Mouse (Mus musculus) adipocyte (in vitro differentiated cells): Measurements from ENCODE around the gene Bola1.
"Not testable (repeated sequence)": the region's sequence is repeated elsewhere in the genome, so short reads cannot be mapped to it uniquely, and the experiment has no call there.

ENCODE experiments used
- DNase-seq: peaks from one replicate; pipeline ENCODE4 v3.0.0-alpha.2; 2016; ENCODE audit warnings: low spot score

The Bola1 gene

DNA sequence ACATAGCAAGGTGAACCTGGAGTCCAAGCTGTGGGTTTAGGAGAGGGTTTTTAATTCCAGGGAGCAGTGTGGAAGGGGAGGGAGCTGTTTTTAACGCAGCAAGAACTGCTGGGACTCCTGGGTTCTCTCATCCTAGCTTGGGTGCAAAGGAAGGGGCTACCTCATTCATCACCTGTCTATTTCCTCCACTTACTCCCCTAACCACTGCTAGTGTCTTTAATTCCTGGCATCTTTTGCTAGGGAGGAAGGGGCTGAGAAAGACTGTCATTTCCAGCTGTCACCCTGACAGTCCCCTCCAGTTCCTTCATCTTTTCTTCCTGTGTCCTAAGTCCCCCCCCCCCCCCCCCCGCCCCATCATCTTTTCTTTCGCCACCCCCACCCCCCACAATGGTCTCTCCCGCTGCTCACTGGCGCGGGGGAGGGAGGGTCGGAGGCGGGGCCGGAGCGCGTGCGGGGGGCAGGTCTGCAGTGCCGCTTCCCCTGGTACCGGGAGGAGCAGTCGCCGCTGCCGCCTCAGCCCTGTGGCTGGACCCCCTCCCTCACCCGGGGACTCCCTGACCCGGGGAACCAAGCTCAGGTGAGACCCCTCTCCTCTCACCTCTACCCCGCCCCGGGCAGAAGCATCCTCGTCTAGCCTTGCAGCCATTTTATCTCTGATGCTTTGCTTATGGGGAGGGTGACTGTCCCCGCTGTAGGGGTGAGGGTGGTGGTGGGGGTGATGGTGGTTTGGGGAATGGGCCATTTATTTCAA is 38.6 kb downstream of the Bola1 start, which contains the start of gene Sv2a:
Gene Sv2a (plus strand): TSS at position 425 of the 751 bp plus-strand sequence.
- DNase-seq: no peak

DNA sequence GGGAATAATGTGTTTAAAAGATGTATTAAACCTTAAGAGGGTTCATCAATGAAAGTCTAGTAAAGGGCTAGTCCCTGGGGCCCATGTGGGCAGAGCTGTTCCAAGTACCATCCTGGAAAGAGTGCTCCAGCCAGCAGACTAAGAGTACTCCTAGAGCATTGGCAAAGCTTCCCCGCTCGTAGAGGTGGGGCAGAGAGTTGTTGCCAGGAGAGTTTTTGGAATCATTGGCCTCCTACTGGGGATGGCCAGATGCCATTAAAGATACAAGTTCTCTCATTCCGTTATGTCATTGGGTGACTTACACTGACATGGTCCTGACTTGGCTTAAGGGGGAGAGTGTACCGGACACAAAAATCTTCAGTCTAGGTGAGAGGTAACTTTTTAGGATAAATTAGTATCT is 40.0 kb downstream of the Bola1 start:
- peak; percentile 84 for DNase-seq

DNA sequence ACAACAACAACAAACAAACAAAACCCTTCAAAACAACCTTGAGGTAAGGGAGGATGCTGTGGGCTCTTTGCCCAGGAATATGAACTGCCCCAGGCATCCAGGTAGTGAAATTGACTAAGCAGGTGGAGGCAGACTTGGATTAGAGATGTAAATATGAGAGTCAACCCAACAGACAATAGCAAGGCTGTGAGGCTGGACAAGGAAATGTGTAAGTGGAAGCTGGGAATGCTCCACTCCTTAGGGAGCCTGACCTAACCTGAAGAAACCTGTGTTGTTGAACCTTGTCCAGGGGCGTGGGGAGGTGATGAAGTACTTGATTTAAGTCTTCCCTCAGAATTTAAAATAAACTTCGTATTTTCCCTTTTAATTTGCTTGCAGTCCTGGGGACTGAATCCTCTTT is 40.6 kb downstream of the Bola1 start:
- DNase-seq: no peak

DNA sequence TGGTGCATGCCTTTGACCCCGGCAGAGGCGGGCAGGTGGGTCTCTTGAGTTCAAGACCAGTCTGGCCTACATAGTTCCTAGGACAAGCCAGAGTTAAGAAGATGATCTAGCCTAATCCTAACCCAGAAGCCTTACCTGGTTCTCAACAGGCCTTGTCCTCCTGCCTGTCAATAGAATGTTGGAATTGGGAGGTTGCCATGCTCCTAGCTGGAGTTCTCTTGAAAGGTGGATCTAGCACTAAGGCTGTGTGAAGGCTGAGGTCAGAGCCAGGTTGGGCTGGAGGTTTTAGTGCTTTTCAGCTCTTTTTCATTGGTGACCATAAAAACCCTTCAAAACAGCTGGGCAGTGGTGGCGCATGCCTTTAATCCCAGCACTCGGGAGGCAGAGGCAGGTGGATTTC is 41.1 kb downstream of the Bola1 start:
- DNase-seq: no peak

DNA sequence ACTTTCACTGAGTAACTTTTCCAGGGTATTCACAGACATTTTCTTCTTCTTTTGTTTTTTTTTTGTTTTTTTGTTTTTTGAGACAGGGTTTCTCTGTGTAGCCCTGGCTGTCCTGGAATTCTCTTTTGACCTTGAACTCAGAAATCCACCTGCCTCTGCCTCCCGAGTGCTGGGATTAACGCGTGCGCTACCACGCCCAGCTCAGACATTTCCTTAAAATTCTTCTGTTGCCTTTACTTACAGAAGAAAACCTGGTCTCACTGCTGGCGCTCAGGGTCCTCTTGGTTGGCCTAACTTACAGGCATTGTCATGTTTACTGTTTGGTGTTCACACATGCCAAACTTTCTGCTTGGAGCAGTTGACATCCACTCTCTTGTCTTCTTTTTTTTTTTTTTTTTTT is 44.3 kb downstream of the Bola1 start:
- no peak for DNase-seq

DNA sequence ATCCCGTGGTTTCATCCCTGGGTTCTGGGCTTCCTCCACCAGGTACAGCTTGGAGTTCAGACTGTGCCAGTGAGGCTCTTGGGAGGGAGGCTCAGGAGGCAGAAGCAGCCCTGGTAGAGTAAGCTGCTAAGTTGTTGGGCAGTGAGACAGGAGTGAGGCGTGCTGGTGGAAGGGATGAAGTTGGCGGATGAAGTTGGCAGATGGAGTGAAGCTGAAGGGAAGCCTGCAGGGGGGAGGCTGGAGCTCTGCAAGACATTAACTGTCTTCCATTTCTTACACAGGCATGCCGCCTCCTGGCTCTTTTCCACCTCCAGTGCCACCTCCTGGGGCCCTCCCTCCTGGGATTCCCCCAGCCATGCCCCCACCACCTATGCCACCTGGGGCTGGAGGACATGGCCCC is 45.5 kb downstream of the Bola1 start:
- DNase-seq: not testable (repeated sequence)

DNA sequence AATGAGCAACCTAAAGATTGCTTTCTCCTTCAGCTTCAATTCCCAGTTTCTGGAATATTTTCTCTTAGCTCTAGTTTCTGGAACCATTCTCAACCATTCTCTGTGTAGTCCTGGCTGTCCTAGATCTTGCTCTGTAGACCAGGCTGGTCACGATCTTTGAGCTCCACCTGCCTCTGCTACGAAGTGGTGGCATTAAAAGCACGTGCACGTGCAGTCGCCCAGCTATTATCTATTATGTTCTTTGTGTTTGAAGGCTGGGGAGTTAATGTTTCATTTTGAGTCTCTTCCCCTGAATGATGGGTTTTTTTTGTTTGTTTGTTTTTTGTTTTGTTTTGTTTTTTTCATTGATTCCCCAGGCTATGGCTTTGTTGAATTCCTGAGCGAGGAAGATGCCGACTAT is 46.3 kb downstream of the Bola1 start:
- no peak for DNase-seq

DNA sequence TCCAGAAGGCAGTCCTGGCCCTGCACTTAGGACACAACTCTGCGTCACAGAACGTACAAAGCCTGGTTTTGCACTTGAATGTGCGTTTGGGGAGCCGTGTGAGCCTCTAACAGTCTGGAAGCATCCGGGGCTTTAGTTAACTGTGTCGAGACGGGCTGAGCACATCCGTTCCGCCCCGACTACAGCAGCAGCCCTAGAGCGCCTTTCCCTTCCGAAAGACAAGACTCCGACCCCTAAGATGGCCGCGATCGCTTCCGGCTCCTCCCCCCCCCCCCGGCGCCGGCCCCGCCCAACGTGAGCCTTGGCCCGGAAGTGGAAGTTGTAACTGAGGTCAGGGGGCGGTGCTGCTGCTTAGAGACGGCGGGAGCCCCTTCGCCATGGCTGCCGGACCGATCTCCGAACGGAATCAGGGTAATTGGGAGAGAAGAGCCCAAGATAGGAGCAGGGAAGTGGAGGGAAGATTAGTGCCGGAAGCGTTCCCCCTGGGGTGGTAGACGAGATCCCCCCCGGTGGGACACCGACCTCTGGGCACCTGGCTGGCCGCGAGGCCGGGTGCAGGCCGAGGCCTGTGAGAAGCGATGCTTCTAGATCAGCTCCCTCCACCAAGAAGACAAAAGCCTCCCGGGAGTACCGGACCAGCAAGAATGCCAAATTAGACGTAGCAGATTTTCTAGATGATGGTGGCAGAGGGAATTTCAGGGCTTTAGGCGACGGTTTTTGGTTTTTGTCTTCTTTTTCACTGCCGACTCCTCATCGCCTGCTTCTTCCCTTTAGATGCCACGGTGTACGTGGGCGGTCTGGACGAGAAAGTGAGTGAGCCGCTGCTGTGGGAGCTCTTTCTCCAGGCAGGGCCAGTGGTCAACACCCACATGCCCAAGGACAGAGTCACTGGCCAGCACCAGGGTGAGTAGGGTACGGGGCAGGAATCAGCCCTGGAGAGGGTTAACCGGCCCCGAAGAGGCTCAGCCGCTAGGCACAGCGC is 47.0 kb downstream of the Bola1 start, which contains the start of gene Sf3b4:
Gene Sf3b4 (plus strand): TSS at position 136 of the 982 bp plus-strand sequence.
- DNase-seq: peak; percentile 91

DNA sequence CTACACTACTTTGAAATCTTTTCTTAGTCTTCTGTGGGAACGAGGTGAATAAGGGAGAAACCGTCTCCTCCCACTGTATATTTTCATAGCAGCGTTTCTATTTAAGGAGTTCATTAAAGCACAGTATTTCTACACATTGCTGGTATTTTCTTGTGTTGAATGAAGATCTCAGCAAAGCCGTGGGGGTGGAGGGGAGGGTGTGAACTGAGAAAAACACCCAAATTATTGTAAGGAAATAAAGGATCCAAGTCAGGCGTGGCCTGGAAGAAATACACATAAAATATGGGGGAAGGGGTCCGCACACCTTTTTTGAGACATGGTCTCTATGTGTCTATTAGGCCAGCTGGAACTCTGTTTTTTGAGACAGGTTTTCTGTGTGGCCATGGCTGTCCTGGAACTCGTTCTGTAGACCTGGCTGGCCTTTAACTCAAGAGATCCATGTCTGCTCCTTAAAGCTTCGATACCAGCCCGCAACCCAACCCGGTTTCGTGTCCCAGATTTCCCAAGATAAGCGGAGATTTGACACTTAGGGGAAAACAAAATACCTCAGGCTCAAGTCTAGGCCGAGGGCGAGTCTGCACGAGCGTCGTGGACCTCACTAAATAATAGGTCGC is 47.8 kb downstream of the Bola1 start:
- DNase-seq: no peak

DNA sequence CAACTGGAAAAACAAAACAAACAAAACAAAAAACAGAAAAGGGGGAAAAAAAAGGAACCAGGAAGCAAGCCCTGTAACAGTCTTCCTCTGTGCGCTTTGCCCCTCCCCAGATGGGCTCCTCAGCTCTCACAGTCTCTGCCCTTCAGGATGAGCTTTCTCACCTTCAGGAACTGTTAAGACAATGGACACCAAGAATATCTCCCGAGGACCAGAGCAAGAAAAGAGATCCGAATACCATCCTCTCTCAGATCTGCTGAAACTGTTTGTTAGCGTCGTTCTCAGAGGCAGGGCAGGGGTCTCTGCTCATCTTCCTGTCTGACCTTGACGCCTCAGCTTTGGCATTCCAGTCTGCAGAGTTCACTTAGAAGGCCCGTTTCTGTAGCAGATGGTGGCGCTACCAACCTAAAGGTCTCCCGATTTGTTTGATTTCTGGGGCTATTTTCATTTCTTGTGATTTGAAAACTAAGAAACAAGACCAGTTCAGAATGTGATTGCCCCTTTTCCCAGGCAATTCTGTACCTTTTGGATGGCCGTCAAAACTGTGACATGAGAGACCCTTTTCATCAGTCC is 48.4 kb downstream of the Bola1 start:
- DNase-seq: peak; percentile 16

DNA sequence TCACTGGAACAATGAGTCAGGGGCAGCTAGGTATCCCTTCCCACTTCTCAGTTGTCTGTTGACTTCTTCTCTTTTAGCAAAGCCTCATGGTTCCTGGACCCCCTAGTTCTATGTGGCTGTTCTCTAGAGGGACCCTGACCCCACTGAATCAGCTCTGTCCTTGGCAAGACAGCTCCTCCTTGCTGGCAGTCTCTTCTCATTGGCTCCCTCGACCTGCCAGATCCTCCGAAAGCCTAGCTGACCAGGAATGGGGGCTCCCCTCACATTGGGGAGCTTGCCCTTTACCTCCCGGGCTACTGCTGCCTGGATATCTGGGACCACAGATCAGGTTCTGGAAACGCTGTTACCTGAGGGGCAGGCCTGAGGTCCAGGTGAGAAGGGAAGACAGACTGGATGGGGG is 49.2 kb downstream of the Bola1 start:
- no peak for DNase-seq

DNA sequence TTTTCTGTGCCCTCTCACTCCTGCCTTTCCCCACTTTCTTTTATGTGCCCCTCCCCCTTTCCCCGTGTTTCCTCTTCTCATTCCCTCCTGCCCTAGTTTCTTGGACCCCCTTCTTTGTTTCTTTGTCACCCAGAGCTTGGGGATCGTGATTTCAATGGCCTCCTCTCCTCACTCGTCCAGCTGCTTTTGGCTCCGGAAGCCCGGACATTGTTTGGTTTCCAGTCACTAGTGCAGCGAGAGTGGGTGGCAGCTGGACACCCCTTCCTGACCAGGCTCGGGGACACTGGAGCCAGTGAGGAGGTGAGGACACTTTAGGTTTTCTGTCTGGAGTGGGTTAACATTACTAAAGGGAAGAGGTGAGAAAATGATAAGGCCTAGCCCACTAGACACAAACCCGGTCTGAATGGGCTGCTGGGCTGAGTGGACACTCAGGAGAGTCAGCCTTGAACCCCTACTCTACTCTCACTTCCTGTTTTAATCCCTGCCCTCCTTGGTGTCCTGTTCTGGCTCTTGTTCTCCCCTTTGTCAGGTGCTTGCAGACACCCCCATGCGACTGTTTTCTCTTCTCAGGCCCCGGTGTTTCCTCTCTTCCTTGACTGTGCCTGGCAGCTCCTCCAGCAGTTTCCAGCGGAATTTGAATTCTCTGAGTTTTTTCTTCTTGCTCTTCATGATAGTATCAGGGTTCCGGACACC is 50.9 kb downstream of the Bola1 start:
- no peak for DNase-seq

DNA sequence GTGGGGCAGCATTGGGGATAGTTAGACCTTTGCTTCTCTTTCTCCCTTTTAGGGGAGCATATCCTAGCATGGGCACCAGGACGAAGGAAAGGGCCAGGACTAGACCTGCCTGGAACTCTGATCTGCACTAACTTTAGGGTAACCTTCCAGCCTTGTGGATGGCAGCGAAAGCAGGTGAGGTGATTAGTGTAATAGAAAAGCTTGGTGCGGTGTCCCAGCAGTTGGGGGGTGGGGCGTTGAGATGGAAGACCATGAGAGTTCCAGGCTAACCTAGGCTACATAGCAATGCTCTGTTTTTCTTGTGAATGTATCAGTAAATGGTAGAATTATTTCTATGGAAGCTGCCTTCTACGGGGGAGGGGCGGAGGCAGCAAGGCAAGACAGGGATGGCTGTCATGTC is 56.5 kb downstream of the Bola1 start:
- no peak for DNase-seq

DNA sequence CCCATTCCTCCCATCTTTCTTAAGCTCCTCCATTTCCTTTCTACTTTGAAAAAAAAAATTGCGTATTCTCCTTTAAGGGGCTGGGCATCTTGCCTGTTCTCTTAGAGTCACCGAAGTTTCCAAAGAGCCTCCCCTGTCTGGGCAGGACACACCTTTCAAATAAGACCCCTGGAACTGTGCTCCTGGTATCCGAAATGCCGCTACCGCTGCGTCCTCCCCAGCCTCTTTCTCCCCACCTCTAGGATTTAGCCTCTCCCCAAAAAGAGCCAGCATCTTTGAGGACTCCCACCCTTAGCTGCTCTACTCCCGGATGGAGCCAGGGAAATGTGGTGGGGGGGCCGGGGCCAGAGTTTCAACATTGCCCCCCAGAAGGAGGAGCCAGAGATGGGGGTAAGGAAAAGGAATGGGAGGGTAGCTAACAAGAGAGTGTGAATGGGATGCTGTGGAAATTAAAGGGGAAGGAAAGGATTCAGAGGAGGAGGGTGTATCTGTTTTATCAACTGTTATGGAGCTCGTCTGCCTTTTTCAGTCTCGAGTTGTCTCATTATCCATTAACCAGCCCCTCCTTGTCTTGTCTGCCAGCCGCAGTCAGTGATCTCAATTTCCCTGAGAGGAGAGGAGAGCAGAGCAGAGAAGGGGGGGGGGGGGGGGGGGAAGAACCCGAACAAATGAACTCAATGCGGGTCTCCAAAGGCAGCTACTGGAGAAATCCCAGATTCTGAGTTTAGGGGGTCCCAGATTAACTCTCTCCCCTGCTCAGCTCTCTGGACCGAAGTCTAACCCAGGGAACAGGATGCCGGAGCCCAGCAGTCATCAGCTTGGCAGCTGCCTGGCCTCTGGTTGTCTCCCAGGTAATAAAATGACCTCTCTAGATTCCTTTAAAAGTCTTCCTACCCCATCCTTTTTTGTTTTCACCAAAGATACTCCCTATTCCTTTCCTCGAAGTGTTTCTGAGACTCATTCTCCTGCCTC is 57.4 kb downstream of the Bola1 start, which contains the start of gene Mtmr11:
Gene Mtmr11 (plus strand): TSS at position 136 of the 972 bp plus-strand sequence.
- DNase-seq: no peak

DNA sequence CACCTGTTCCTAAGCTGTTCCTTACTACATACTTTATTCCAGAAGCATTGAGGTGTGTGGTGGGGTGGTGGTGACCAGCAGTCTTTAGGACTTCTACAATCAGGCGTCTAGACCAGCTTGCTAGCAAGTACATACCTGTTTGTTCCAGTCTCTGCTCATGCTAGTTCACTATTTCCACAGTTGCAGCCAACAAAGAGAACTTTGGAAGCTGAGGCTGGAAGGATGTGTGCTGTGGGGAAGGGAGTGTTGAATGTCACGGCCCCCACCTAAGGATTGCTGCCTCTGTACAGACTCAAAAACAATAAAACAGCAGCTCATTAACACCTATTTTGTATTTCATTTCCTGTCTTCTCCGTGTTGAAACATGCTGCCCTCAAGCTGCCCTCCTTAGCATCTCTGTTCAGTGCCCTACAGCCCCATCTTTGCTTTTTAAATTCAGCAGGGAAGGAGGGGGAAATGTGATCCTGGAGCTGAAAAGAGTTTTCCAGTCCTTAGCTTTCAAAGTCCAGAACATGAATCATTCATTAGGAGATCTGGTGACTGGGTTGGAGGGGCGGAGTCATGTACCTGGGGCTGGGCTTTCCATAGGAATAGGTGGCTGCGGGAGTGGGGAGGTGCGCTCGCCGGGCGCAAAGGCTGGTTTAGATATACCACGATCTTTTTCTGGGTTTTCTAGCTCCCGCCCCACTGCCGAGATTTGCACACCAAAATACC is 58.5 kb downstream of the Bola1 start:
- DNase-seq: peak; percentile 35

DNA sequence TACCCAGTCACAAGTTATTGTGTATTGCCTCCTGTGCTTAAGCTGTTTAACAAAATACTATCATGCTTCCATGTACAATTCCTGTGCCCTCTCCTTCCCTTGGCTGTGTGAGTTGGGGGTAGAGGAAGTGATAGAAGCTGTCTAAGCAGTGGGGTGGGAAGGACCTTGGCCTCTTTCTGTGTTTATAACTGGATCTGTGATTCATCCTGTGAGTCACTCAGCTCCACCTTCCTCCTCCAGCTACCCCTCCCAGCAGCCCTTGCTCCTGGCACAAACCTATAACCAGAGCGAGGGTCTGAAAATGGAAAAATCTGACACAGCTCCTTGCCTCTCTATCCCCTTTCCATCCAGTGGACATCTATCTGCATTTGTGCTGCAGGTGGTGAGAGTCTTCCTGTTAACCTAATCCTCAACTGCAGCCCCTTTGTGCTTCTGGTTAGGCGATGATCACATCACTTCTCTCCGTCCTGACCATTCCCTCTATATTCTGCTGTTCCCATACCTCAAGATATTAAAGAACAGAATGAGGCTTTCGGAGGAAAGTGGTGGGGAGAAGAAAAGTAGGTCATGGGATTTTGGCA is 59.2 kb downstream of the Bola1 start:
- DNase-seq: peak; percentile 48

DNA sequence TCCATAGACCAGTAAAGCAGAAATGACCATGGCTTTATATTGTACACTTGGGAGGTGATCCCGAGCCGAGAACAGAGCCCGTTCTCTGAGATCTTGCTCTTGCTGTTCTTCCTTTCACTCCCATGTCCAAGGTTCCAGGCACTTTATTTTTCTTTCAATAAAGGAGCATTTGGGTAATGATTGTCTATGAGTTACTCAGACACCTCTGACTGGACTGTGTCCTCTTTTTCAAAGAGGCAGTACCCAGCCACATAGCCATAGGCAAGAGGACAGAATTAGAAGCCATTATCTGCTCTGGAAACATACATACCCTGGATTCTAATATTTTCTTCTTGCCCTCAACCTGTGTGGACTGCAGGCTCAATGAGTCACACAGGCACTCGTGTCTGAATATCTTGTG is 59.7 kb downstream of the Bola1 start:
- DNase-seq: no peak

DNA sequence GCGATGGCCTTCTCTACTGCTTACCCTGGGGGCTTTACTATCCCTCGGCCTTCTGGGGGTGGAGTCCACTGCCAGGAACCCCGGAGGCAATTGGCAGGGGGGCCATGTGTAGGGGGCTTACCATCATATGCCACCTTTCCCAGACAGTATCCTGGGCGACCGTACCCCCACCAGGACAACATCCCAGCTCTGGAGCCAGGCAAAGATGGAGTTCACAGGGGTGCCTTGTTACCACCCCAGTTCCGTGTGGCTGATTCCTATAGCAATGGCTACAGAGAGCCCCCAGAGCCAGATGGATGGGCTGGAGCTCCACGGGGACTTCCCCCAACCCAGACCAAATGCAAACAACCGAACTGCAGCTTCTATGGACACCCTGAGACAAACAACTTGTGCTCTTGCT is 64.0 kb downstream of the Bola1 start:
- DNase-seq: no peak

DNA sequence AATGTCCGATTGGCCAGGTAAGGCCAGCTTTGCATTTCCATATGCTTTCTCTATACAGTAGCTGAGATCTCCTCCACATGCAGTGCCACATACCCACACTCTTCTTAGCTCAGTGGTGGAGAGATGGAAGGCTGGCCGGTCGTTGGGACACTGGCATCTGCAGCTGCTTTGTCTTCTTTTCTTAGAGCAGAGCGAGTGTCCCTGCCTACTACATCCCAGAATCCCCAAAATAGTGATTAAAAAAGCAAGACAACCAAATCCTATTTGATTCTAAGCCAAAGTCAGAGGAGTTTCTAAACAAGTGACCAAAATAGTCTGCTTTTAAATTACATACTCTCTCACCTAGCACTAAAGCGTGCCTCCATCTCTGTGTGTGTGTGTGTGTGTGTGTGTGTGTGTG is 66.9 kb downstream of the Bola1 start:
- no peak for DNase-seq
